Mouse (Mus musculus) hindbrain, embryonic 14.5 days (tissue): ENCODE data around the gene Elf5. TPM values are rescaled to one million over a fixed set of nuclear protein-coding genes. Genes with fewer than 3 reads are reported as not detected.

ENCODE experiments used
- ATAC-seq: fragments of 200-750 bp; cut with Nextera tagmentation; 2 replicates; pipeline ENCODE4 v1.8.0; 2017; ENCODE audit warnings: moderate number of reproducible peaks, mild to moderate bottlenecking, moderate TSS enrichment, moderate library complexity; ENCODE audit not compliant: low FRiP score
- DNase-seq: peaks from one replicate; pipeline ENCODE4 v3.0.0-alpha.2; 2015; ENCODE audit warnings: low spot score
- H3K27ac ChIP-seq: fragments of 300-500 bp; sonication (generic); 2 replicates; pipeline ENCODE4 v1.5.1; 2014; ENCODE audit warnings: mild to moderate bottlenecking, moderate library complexity
- H3K27me3 ChIP-seq: fragments of 300-500 bp; sonication (generic); 2 replicates; pipeline ENCODE4 v1.6.1; 2014; ENCODE audit warnings: mild to moderate bottlenecking, low read length, mixed read lengths; ENCODE audit not compliant: control insufficient read depth, insufficient read depth
- H3K36me3 ChIP-seq: fragments of 300-500 bp; sonication (generic); replicated peaks from 2 replicates; pipeline ENCODE4 v1.6.1; 2014; ENCODE audit not compliant: control insufficient read depth, insufficient read depth
- H3K4me1 ChIP-seq: fragments of 300-500 bp; sonication (generic); replicated peaks from 2 replicates; pipeline ENCODE4 v1.6.1; 2014; ENCODE audit warnings: antibody characterized with exemption, low read length, mixed read lengths; ENCODE audit not compliant: control insufficient read depth, insufficient read depth
- H3K4me2 ChIP-seq: fragments of 300-500 bp; sonication (generic); replicated peaks from 2 replicates; pipeline ENCODE4 v1.6.1; 2014; ENCODE audit warnings: mild to moderate bottlenecking, moderate library complexity
- H3K4me3 ChIP-seq: fragments of 300-500 bp; sonication (generic); replicated peaks from 2 replicates; pipeline ENCODE4 v1.5.1; 2014; ENCODE audit warnings: mild to moderate bottlenecking, low read length
- H3K9ac ChIP-seq: fragments of 300-500 bp; sonication (generic); 2 replicates; pipeline ENCODE4 v1.6.1; 2014
- H3K9me3 ChIP-seq: fragments of 300-500 bp; sonication (generic); 2 replicates; pipeline ENCODE4 v1.6.1; 2016; ENCODE audit warnings: low read length; ENCODE audit not compliant: control insufficient read depth
- WGBS: fragments of 180-500 bp; shearing (Covaris S2); extraction: QIAGEN DNeasy Blood & Tissue Kit; methylation state at CpG from one replicate; pipeline ENCODE4 v1.1.7; 2014; 5-methylcytosine and 5-hydroxymethylcytosine counted together
- polyA plus RNA-seq: library from polyadenylated mRNA; unstranded; fragments of >200 nt; fragmentation: Nextera tagmentation; extraction: Ambion mirVana; gene quantifications from 2 replicates; pipeline ENCODE4 v1.2.1, GENCODE M21; 2014

The Elf5 gene
- polyA plus RNA-seq, 1 experiment from 2014 or later = not detected

- Histone ChIP-seq H3K27ac (no peak overlapping the region), H3K9ac (no peak overlapping the region), H3K4me3 (no peak overlapping the region), H3K4me1 (no peaks in the 10 kb centered on the region), H3K4me2 (no peak overlapping the region), H3K36me3 (peaks cover 20% of the 10 kb centered on the region), H3K27me3 (no peaks in the 10 kb centered on the region), H3K9me3 (no peaks in the 10 kb centered on the region)
- WGBS = 68% methylated on average over 14 of the region's 14 CpGs
- DNase-seq = no peak
- no peak for ATAC-seq
These were observed 37.6 kb downstream of the Elf5 start for GRCm38 (mm10) chr2:103448947-103449560.

GRCm38 (mm10) chr2:103449813-103450212, 38.3 kb downstream of the Elf5 start:
- Histone ChIP-seq H3K9me3 (no peaks in the 10 kb centered on the region), H3K9ac (no peak overlapping the region), H3K4me3 (no peak overlapping the region), H3K36me3 (peaks cover 28% of the 10 kb centered on the region), H3K4me1 (no peaks in the 10 kb centered on the region), H3K27me3 (no peaks in the 10 kb centered on the region), H3K27ac (no peak overlapping the region), H3K4me2 (no peak overlapping the region)
- DNase-seq (no peak), ATAC-seq (no peak)
- WGBS = 85% methylated on average over 7 of the region's 7 CpGs

- no peak overlapping the region for H3K27ac ChIP-seq
- ATAC-seq (no peak), DNase-seq (no peak)
- no peaks in the 10 kb centered on the region for H3K4me1 ChIP-seq
- H3K9ac ChIP-seq = no peak overlapping the region
- peaks cover 32% of the 10 kb centered on the region for H3K36me3 ChIP-seq
- H3K27me3 ChIP-seq = no peaks in the 10 kb centered on the region
- H3K4me2 ChIP-seq = no peak overlapping the region
- H3K4me3 ChIP-seq = no peak overlapping the region
- H3K9me3 ChIP-seq = no peaks in the 10 kb centered on the region
- WGBS = 89% methylated on average over 8 of the region's 8 CpGs
These were observed 38.8 kb downstream of the Elf5 start for GRCm38 (mm10) chr2:103450267-103450666.

GRCm38 (mm10) chr2:103452550-103452949, 41.1 kb downstream of the Elf5 start:
- Histone ChIP-seq H3K4me1 (no peaks in the 10 kb centered on the region), H3K4me2 (no peak overlapping the region), H3K36me3 (peaks cover 46% of the 10 kb centered on the region), H3K27ac (no peak overlapping the region), H3K9ac (no peak overlapping the region), H3K9me3 (no peaks in the 10 kb centered on the region), H3K27me3 (no peaks in the 10 kb centered on the region), H3K4me3 (no peak overlapping the region)
- no peak for DNase-seq
- 89% methylated on average over 5 of the region's 5 CpGs for WGBS
- no peak for ATAC-seq

GRCm38 (mm10) chr2:103455748-103456147, 44.3 kb downstream of the Elf5 start:
- Histone ChIP-seq H3K9ac (no peak overlapping the region), H3K27ac (no peak overlapping the region), H3K4me3 (no peak overlapping the region), H3K27me3 (no peaks in the 10 kb centered on the region), H3K4me1 (no peaks in the 10 kb centered on the region), H3K36me3 (peaks cover 73% of the 10 kb centered on the region), H3K4me2 (no peak overlapping the region), H3K9me3 (no peaks in the 10 kb centered on the region)
- WGBS = 98% methylated on average over 7 of the region's 7 CpGs
- no peak for DNase-seq
- ATAC-seq = no peak

- Histone ChIP-seq H3K4me1 (no peaks in the 10 kb centered on the region), H3K4me3 (no peak overlapping the region), H3K36me3 (peaks cover 72% of the 10 kb centered on the region), H3K9ac (no peak overlapping the region), H3K9me3 (no peaks in the 10 kb centered on the region), H3K4me2 (no peak overlapping the region), H3K27ac (no peak overlapping the region), H3K27me3 (no peaks in the 10 kb centered on the region)
- ATAC-seq (peak; percentile 80; the same call in 1 of the 2 replicates), DNase-seq (peak; percentile 95)
- WGBS = 24% methylated on average over 10 of the region's 10 CpGs
These were observed 45.2 kb downstream of the Elf5 start for GRCm38 (mm10) chr2:103456646-103457045.

GRCm38 (mm10) chr2:103457048-103457447, 45.6 kb downstream of the Elf5 start:
- DNase-seq = no peak
- no peaks in the 10 kb centered on the region for H3K4me1 ChIP-seq
- no peaks in the 10 kb centered on the region for H3K27me3 ChIP-seq
- no peak overlapping the region for H3K27ac ChIP-seq
- peak; percentile 15; the same call in 1 of the 2 replicates for ATAC-seq
- H3K9me3 ChIP-seq = no peaks in the 10 kb centered on the region
- 91% methylated on average over 5 of the region's 5 CpGs for WGBS
- H3K4me2 ChIP-seq = no peak overlapping the region
- H3K4me3 ChIP-seq = no peak overlapping the region
- no peak overlapping the region for H3K9ac ChIP-seq
- H3K36me3 ChIP-seq = peaks cover 70% of the 10 kb centered on the region

GRCm38 (mm10) chr2:103457628-103458027, 46.1 kb downstream of the Elf5 start:
- Histone ChIP-seq H3K27me3 (no peaks in the 10 kb centered on the region), H3K27ac (no peak overlapping the region), H3K4me3 (no peak overlapping the region), H3K4me2 (no peak overlapping the region), H3K36me3 (peaks cover 73% of the 10 kb centered on the region), H3K4me1 (no peaks in the 10 kb centered on the region), H3K9ac (no peak overlapping the region), H3K9me3 (no peaks in the 10 kb centered on the region)
- 89% methylated on average over 7 of the region's 7 CpGs for WGBS
- DNase-seq (no peak), ATAC-seq (no peak)

- Histone ChIP-seq H3K36me3 (peaks cover 67% of the 10 kb centered on the region), H3K9ac (no peak overlapping the region)
- ATAC-seq = no peak
These were observed 47.6 kb downstream of the Elf5 start for GRCm38 (mm10) chr2:103459069-103459468.

GRCm38 (mm10) chr2:103461210-103461609, 49.7 kb downstream of the Elf5 start:
- 82% methylated on average over 8 of the region's 8 CpGs for WGBS
- Histone ChIP-seq H3K4me1 (no peaks in the 10 kb centered on the region), H3K27me3 (no peaks in the 10 kb centered on the region), H3K4me3 (no peak overlapping the region), H3K9me3 (no peaks in the 10 kb centered on the region), H3K4me2 (no peak overlapping the region), H3K27ac (peak overlapping the region; percentile 28), H3K36me3 (peaks cover 64% of the 10 kb centered on the region), H3K9ac (0 out of 2 replicates have a peak overlapping the region, but pooled peaks have one; percentile 3)
- no peak for ATAC-seq
- DNase-seq = no peak

More at GRCm38 (mm10) chr2:103459069-103459468, 47.6 kb downstream of the Elf5 start:
- Histone ChIP-seq H3K4me1 (no peaks in the 10 kb centered on the region), H3K27me3 (no peaks in the 10 kb centered on the region), H3K9me3 (no peaks in the 10 kb centered on the region), H3K27ac (no peak overlapping the region), H3K4me2 (no peak overlapping the region), H3K4me3 (no peak overlapping the region)
- 96% methylated on average over 10 of the region's 10 CpGs for WGBS
- DNase-seq = no peak
